8 mouse cellular contexts compared by ENCODE assay signal in the genomic region with DNA sequence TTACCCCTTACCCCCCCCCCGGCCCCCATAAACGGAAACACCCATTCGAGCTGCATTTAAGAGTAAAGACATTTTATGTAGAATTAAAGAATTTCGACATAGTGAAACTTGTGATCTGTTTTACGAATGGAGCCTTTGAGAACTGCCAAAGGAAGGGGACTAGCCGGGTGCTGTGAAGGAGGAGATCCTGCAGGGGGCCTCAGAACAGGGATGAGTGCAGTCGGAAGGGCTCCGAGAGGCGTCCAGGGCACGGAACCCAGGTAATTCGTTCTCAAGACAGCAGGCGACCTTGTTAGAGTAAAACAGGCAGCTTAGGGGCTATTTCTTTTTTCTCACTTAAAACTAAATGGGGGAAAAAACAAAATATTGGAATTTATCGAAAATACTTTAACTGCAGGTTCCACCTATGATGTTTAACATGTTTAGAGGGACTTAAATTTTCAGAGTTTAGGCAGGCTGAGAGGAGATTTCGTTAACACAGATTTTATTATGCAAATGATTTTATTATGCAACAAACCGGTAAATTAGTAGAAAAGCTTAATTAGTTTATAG. TPM values are rescaled to one million over a fixed set of nuclear protein-coding genes. Genes with fewer than 3 reads are reported as not detected.
DNase-seq lines count a peak whose midpoint lies in the region; ATAC-seq and TF ChIP-seq lines count a peak whose summit lies in the region.

No protein-coding gene starts in this region.

- peak; percentile 48 for DNase-seq in midbrain, postnatal 0 days (ENCODE audit: low spot score)
- DNase-seq in frontal cortex, postnatal 10 days (ENCODE audit: low spot score in 2 of 2): no peak
- DNase-seq in layer of hippocampus, adult 9-10 months (ENCODE audit: low spot score): no peak

- no peak overlapping the region for H3K9ac ChIP-seq in kidney, embryonic 15.5 days
- no peak overlapping the region for H3K9ac ChIP-seq in kidney, embryonic 16.5 days (replicated peaks; ENCODE audit: low read length)
- no peak overlapping the region for H3K9ac ChIP-seq in embryonic facial prominence, embryonic 15.5 days
- no peak overlapping the region for H3K9ac ChIP-seq in intestine, embryonic 15.5 days
- no peak overlapping the region for H3K9ac ChIP-seq in midbrain, postnatal 0 days (replicated peaks; ENCODE audit: low read length, poor library complexity, severe bottlenecking)

- ATAC-seq in kidney, embryonic 15.5 days (replicated peaks; ENCODE audit: low FRiP score): no peak
- no peak for ATAC-seq in kidney, embryonic 16.5 days (ENCODE audit: low FRiP score, low TSS enrichment)
- no peak for ATAC-seq in embryonic facial prominence, embryonic 15.5 days (ENCODE audit: insufficient number of reproducible peaks, low FRiP score, low TSS enrichment, low read depth)
- ATAC-seq in intestine, embryonic 15.5 days: 0 out of 2 replicates have a peak, but pooled peaks have one; percentile 37
- ATAC-seq in midbrain, postnatal 0 days (ENCODE audit: low FRiP score): no peak

- H3K27ac ChIP-seq in kidney, embryonic 15.5 days: no peak overlapping the region
- no peak overlapping the region for H3K27ac ChIP-seq in kidney, embryonic 16.5 days (ENCODE audit: low read length)
- no peak overlapping the region for H3K27ac ChIP-seq in embryonic facial prominence, embryonic 15.5 days (replicated peaks)
- H3K27ac ChIP-seq in intestine, embryonic 15.5 days: no peak overlapping the region
- H3K27ac ChIP-seq in midbrain, postnatal 0 days (ENCODE audit: low read depth, low read length): no peak overlapping the region

- H3K4me1 ChIP-seq in kidney, embryonic 15.5 days: no peaks in the 10 kb centered on the region; the same call in 1 of the 2 replicates
- H3K4me1 ChIP-seq in kidney, embryonic 16.5 days (ENCODE audit: insufficient read depth, low read length): 0 out of 2 replicates have a peak, but pooled peaks cover 4% of the 10 kb centered on the region
- H3K4me1 ChIP-seq in E14TG2a.4 (replicated peaks; ENCODE audit: low read depth, low read length): peaks cover 24% of the 10 kb centered on the region; the same call in 1 of the 2 replicates
- peaks cover 4% of the 10 kb centered on the region for H3K4me1 ChIP-seq in embryonic facial prominence, embryonic 15.5 days
- H3K4me1 ChIP-seq in intestine, embryonic 15.5 days (replicated peaks): peaks cover 3% of the 10 kb centered on the region; the same call in 1 of the 2 replicates
- no peaks in the 10 kb centered on the region for H3K4me1 ChIP-seq in midbrain, postnatal 0 days (ENCODE audit: insufficient read depth, low read length)

- 5% methylated on average over 15 of the region's 15 CpGs for WGBS in kidney, embryonic 15.5 days
- 7% methylated on average over 15 of the region's 15 CpGs for WGBS in kidney, embryonic 16.5 days
- 7% methylated on average over 15 of the region's 15 CpGs for WGBS in embryonic facial prominence, embryonic 15.5 days
- WGBS in intestine, embryonic 15.5 days: 6% methylated on average over 15 of the region's 15 CpGs
- WGBS in midbrain, postnatal 0 days: 10% methylated on average over 15 of the region's 15 CpGs

- H3K36me3 ChIP-seq in kidney, embryonic 15.5 days: no peaks in the 10 kb centered on the region
- H3K36me3 ChIP-seq in kidney, embryonic 16.5 days (ENCODE audit: insufficient read depth, low read length): no peaks in the 10 kb centered on the region
- H3K36me3 ChIP-seq in E14TG2a.4 (ENCODE audit: insufficient read depth, low read length): no peaks in the 10 kb centered on the region
- H3K36me3 ChIP-seq in embryonic facial prominence, embryonic 15.5 days: no peaks in the 10 kb centered on the region
- H3K36me3 ChIP-seq in intestine, embryonic 15.5 days: no peaks in the 10 kb centered on the region
- H3K36me3 ChIP-seq in midbrain, postnatal 0 days (ENCODE audit: insufficient read depth, low read length): no peaks in the 10 kb centered on the region

- TF ChIP-seq CTCF in E14TG2a.4 (conservative IDR thresholded peaks at IDR 0.05; ENCODE audit: low read length): peak; percentile 52
- TF ChIP-seq CTCF in midbrain, postnatal 0 days (IDR thresholded peaks at IDR 0.05): peak; percentile 55

- H3K4me2 ChIP-seq in kidney, embryonic 15.5 days: peak overlapping the region; percentile 36
- no peak overlapping the region for H3K4me2 ChIP-seq in kidney, embryonic 16.5 days (replicated peaks; ENCODE audit: low read depth, low read length)
- peak overlapping the region; percentile 38 for H3K4me2 ChIP-seq in embryonic facial prominence, embryonic 15.5 days (replicated peaks)
- peak overlapping the region; percentile 45 for H3K4me2 ChIP-seq in intestine, embryonic 15.5 days (replicated peaks)
- no peak overlapping the region for H3K4me2 ChIP-seq in midbrain, postnatal 0 days (ENCODE audit: low read depth, low read length, poor library complexity, severe bottlenecking)

- H3K4me3 ChIP-seq in kidney, embryonic 15.5 days (replicated peaks): no peak overlapping the region
- H3K4me3 ChIP-seq in kidney, embryonic 16.5 days (ENCODE audit: low read length): no peak overlapping the region
- H3K4me3 ChIP-seq in E14TG2a.4 (replicated peaks; ENCODE audit: low read length): no peak overlapping the region
- no peak overlapping the region; the same call in 1 of the 2 replicates for H3K4me3 ChIP-seq in embryonic facial prominence, embryonic 15.5 days (replicated peaks)
- no peak overlapping the region for H3K4me3 ChIP-seq in intestine, embryonic 15.5 days (replicated peaks)
- no peak overlapping the region for H3K4me3 ChIP-seq in midbrain, postnatal 0 days (ENCODE audit: low read depth, low read length)

- H3K9me3 ChIP-seq in kidney, embryonic 15.5 days (replicated peaks): no peaks in the 10 kb centered on the region
- no peaks in the 10 kb centered on the region for H3K9me3 ChIP-seq in kidney, embryonic 16.5 days (ENCODE audit: low read length)
- no peaks in the 10 kb centered on the region for H3K9me3 ChIP-seq in E14TG2a.4 (ENCODE audit: low read length)
- no peaks in the 10 kb centered on the region for H3K9me3 ChIP-seq in embryonic facial prominence, embryonic 15.5 days (replicated peaks)
- H3K9me3 ChIP-seq in intestine, embryonic 15.5 days: no peaks in the 10 kb centered on the region
- H3K9me3 ChIP-seq in midbrain, postnatal 0 days (ENCODE audit: low read length): no peaks in the 10 kb centered on the region

- H3K27me3 ChIP-seq in kidney, embryonic 15.5 days: peaks cover 26% of the 10 kb centered on the region
- H3K27me3 ChIP-seq in kidney, embryonic 16.5 days (ENCODE audit: insufficient read depth, low read length): peaks cover 22% of the 10 kb centered on the region
- H3K27me3 ChIP-seq in E14TG2a.4 (ENCODE audit: insufficient read depth, low read length): no peaks in the 10 kb centered on the region
- H3K27me3 ChIP-seq in embryonic facial prominence, embryonic 15.5 days: no peaks in the 10 kb centered on the region
- H3K27me3 ChIP-seq in intestine, embryonic 15.5 days (replicated peaks): no peaks in the 10 kb centered on the region
- H3K27me3 ChIP-seq in midbrain, postnatal 0 days (ENCODE audit: insufficient read depth, low read length): peaks cover 5% of the 10 kb centered on the region; the same call in 1 of the 2 replicates

RNA-seq across cellular contexts. Expression of a gene that starts 12.5 kb away (rescaled TPM):
- polyA plus RNA-seq in kidney, embryonic 15.5 days (2015; fragmentation: Nextera tagmentation; extraction: Ambion mirVana): 46.2 and 49.7 TPM in 2 replicates
- 40.8 and 44.4 TPM in 2 replicates for polyA plus RNA-seq in kidney, embryonic 16.5 days (2015; fragmentation: Nextera tagmentation; extraction: Ambion mirVana)
- polyA plus RNA-seq in embryonic facial prominence, embryonic 15.5 days (2015; fragmentation: Nextera tagmentation; extraction: Ambion mirVana): 46.1 and 48.8 TPM in 2 replicates
- 83.1 and 96.8 TPM in 2 replicates for polyA plus RNA-seq in intestine, embryonic 15.5 days (2015; fragmentation: Nextera tagmentation; extraction: Ambion mirVana)
- total RNA-seq in midbrain, postnatal 0 days (2014; rRNA removed): 5.4 and 7.4 TPM in 2 replicates
- 8.8 and 10.6 TPM in 2 replicates for polyA plus RNA-seq in midbrain, postnatal 0 days (2015; fragmentation: Nextera tagmentation; extraction: Ambion mirVana)

RNA-seq across cellular contexts. Expression of a gene that starts 36.6 kb away (rescaled TPM):
- 122 and 130 TPM in 2 replicates for polyA plus RNA-seq in kidney, embryonic 15.5 days (2015; fragmentation: Nextera tagmentation; extraction: Ambion mirVana)
- polyA plus RNA-seq in kidney, embryonic 16.5 days (2015; fragmentation: Nextera tagmentation; extraction: Ambion mirVana): 121 and 125 TPM in 2 replicates
- polyA plus RNA-seq in embryonic facial prominence, embryonic 15.5 days (2015; fragmentation: Nextera tagmentation; extraction: Ambion mirVana): 99.6 and 104 TPM in 2 replicates
- 81.4 and 82.9 TPM in 2 replicates for polyA plus RNA-seq in intestine, embryonic 15.5 days (2015; fragmentation: Nextera tagmentation; extraction: Ambion mirVana)
- 66.9 and 70.7 TPM in 2 replicates for total RNA-seq in midbrain, postnatal 0 days (2014; rRNA removed)
- polyA plus RNA-seq in midbrain, postnatal 0 days (2015; fragmentation: Nextera tagmentation; extraction: Ambion mirVana): 35.3 and 41.8 TPM in 2 replicates

Comparison
In these comparisons a context has a peak if more than half of its experiments do, and no peak if none do; other contexts are left out.
1. H3K4me2 ChIP-seq: peak in kidney, embryonic 15.5 days (single experiment), embryonic facial prominence, embryonic 15.5 days (single experiment) and intestine, embryonic 15.5 days (single experiment); none in kidney, embryonic 16.5 days (single experiment) and midbrain, postnatal 0 days (single experiment).